Mouse (Mus musculus): ENCODE results near the gene Tnfrsf14.

GRCm38 (mm10) chr4:154962683-154963082 lies 34.3 kb upstream of the Tnfrsf14 start:
- TF ChIP-seq CTCF (IDR thresholded peaks at IDR 0.05; ENCODE audit: low read depth) (no peak), EP300 (IDR thresholded peaks at IDR 0.05; ENCODE audit: low read depth) (no peak)
